Mouse (Mus musculus) CH12.LX (cell line): ENCODE results near the gene Gpcpd1.

Experiments
- CTCF ChIP-seq, 2 experiments: IDR thresholded peaks in 1 of 2; conservative IDR thresholded peaks in 1 of 2; 2 replicates each; pipeline ENCODE4 v1.5.1; 2011 to 2012; ENCODE audit warnings: low read depth in 2 of 2, low read length in 2 of 2, improper control_type of control experiment in 1 of 2, inconsistent platforms in 1 of 2, mild to moderate bottlenecking in 1 of 2, moderate library complexity in 1 of 2
- ETS1 ChIP-seq: conservative IDR thresholded peaks from 2 replicates; pipeline ENCODE4 v1.6.1; 2012; ENCODE audit warnings: low read depth, mild to moderate bottlenecking, inconsistent platforms, low read length, improper control_type of control experiment, moderate library complexity
- POLR2A ChIP-seq: IDR thresholded peaks from 2 replicates; pipeline ENCODE4 v1.6.1; 2011; ENCODE audit warnings: low read depth, mild to moderate bottlenecking, improper control_type of control experiment, low read length
- ZMIZ1 ChIP-seq: IDR thresholded peaks from 2 replicates; pipeline ENCODE4 v1.6.1; 2012; ENCODE audit warnings: low read depth, mild to moderate bottlenecking, inconsistent platforms, low read length, improper control_type of control experiment

DNA sequence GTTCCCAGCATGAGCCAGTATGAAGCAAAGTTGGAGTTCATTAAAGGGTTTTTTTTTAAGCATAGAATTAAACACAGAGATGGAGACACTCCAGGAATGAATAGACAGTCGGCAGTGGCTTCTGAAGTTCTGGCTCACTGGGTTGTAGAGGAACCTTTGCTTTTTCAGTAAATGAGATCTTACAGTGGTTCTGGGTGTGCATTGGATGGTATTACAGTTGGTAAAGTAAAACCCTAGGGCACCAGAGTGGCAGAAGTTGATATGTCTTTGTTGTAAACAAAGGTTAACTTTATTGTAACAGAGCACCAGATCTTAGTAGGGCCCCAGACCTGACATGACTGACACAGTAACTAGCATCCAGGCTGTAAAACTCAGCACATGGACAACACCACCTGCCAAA lies 35.6 kb upstream of the Gpcpd1 start:
- no peak for TF ChIP-seq CTCF (conservative IDR thresholded peaks at IDR 0.05 in 1 of 2, IDR thresholded peaks at IDR 0.05 in 1 of 2; ENCODE audit: low read depth in 2 of 2, low read length in 2 of 2)
- no peak for TF ChIP-seq POLR2A
- TF ChIP-seq ETS1, result no peak
- TF ChIP-seq ZMIZ1, result no peak
